Mouse (Mus musculus) embryonic facial prominence, embryonic 12.5 days (tissue): ENCODE data around the gene Dpep3. TPM values are rescaled to one million over a fixed set of nuclear protein-coding genes. Genes with fewer than 3 reads are reported as not detected.

ENCODE experiments used
- ATAC-seq: fragments of 200-750 bp; cut with Nextera tagmentation; 2 replicates; pipeline ENCODE4 v1.8.0; 2017; ENCODE audit not compliant: insufficient number of reproducible peaks, insufficient read depth, low FRiP score, low TSS enrichment
- H3K27ac ChIP-seq: fragments of 300-500 bp; sonication (generic); 2 replicates; pipeline ENCODE4 v1.5.1; 2016; ENCODE audit warnings: mild to moderate bottlenecking
- H3K27me3 ChIP-seq: fragments of 300-500 bp; sonication (generic); 2 replicates; pipeline ENCODE4 v1.6.1; 2016; ENCODE audit warnings: mild to moderate bottlenecking, moderate library complexity
- H3K36me3 ChIP-seq: fragments of 300-500 bp; sonication (generic); 2 replicates; pipeline ENCODE4 v1.6.1; 2016; ENCODE audit warnings: mild to moderate bottlenecking
- H3K4me1 ChIP-seq: fragments of 300-500 bp; sonication (generic); 2 replicates; pipeline ENCODE4 v1.6.1; 2016
- H3K4me2 ChIP-seq: fragments of 300-500 bp; sonication (generic); replicated peaks from 2 replicates; pipeline ENCODE4 v1.6.1; 2016; ENCODE audit warnings: mild to moderate bottlenecking, moderate library complexity
- H3K4me3 ChIP-seq: fragments of 300-500 bp; sonication (generic); 2 replicates; pipeline ENCODE4 v1.5.1; 2016; ENCODE audit warnings: mild to moderate bottlenecking
- H3K9ac ChIP-seq: fragments of 300-500 bp; sonication (generic); 2 replicates; pipeline ENCODE4 v1.6.1; 2016; ENCODE audit warnings: mild to moderate bottlenecking, moderate library complexity
- H3K9me3 ChIP-seq: fragments of 300-500 bp; sonication (generic); 2 replicates; pipeline ENCODE4 v1.6.1; 2016; ENCODE audit warnings: mild to moderate bottlenecking, moderate library complexity
- WGBS: fragments of 180-500 bp; shearing (Covaris S2); methylation state at CpG from one replicate; pipeline ENCODE4 v1.1.7; 2016; 5-methylcytosine and 5-hydroxymethylcytosine counted together
- polyA plus RNA-seq: library from polyadenylated mRNA; unstranded; fragments of >200 nt; fragmentation: Nextera tagmentation; extraction: Ambion mirVana; gene quantifications from 2 replicates; pipeline ENCODE4 v1.2.1, GENCODE M21; 2016

Dpep3 gene
- polyA plus RNA-seq, 1 experiment from 2014 or later, result not detected

GRCm38 (mm10) chr8:105951057-105951659, 28.1 kb downstream of the Dpep3 start:
- no peaks in the 10 kb centered on the region for H3K9me3 ChIP-seq
- peak; percentile 13; the same call in 1 of the 2 replicates for ATAC-seq
- H3K36me3 ChIP-seq, result peaks cover 84% of the 10 kb centered on the region
- H3K9ac ChIP-seq, result no peak overlapping the region
- H3K27me3 ChIP-seq, result no peaks in the 10 kb centered on the region
- 13% methylated on average over 7 of the region's 7 CpGs for whole genome bisulfite sequencing
- 0 out of 2 replicates have a peak overlapping the region, but pooled peaks have one; percentile 43 for H3K27ac ChIP-seq
- no peaks in the 10 kb centered on the region for H3K4me1 ChIP-seq
- no peak overlapping the region for H3K4me3 ChIP-seq
- no peak overlapping the region for H3K4me2 ChIP-seq

DNA sequence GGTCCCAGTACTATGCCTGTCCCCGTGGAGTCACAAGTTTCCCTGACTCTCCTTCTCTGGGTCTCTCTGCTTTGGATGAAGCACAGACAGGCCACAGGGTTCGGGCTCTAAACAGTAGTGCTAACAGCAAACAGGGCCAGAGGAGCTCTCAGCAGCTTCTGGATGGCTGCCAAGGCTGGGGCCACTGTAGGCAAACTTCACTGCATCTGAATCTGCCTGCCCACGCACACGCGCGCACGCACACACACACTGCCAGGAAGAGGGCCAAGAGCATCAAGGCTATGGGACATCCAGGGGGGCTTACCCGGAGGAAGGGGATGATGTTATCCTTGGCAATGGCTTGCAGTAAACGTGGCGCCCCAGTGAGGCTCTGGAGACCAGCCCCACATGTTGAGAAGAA, 29.9 kb downstream of the Dpep3 start:
- no peak for ATAC-seq
- peaks cover 90% of the 10 kb centered on the region for H3K36me3 ChIP-seq
- H3K27me3 ChIP-seq, result no peaks in the 10 kb centered on the region
- WGBS, result 88% methylated on average over 10 of the region's 10 CpGs
- H3K4me3 ChIP-seq, result no peak overlapping the region
- H3K4me2 ChIP-seq, result no peak overlapping the region
- H3K9me3 ChIP-seq, result no peaks in the 10 kb centered on the region
- no peak overlapping the region for H3K9ac ChIP-seq
- no peak overlapping the region for H3K27ac ChIP-seq
- no peaks in the 10 kb centered on the region for H3K4me1 ChIP-seq

GRCm38 (mm10) chr8:105943321-105943739, 35.9 kb downstream of the Dpep3 start, which contains the start of gene Lcat:
Gene Lcat (minus strand): TSS chr8:105943382.
- H3K4me1 ChIP-seq, result no peaks in the 10 kb centered on the region
- 0 out of 2 replicates have a peak within 1 kb of the TSS, but pooled peaks have one; percentile 4 for H3K9ac ChIP-seq
- H3K27ac ChIP-seq, result no peak within 1 kb of the TSS
- 76% methylated on average over 7 of the region's 8 CpGs for WGBS
- H3K27me3 ChIP-seq, result no peaks in the 10 kb centered on the region
- H3K36me3 ChIP-seq, result peaks cover 65% of the 10 kb centered on the region
- no peak within 1 kb of the TSS for H3K4me2 ChIP-seq
- no peak within 1 kb of the TSS for H3K4me3 ChIP-seq
- ATAC-seq, result no peak
- no peaks in the 10 kb centered on the region for H3K9me3 ChIP-seq

DNA sequence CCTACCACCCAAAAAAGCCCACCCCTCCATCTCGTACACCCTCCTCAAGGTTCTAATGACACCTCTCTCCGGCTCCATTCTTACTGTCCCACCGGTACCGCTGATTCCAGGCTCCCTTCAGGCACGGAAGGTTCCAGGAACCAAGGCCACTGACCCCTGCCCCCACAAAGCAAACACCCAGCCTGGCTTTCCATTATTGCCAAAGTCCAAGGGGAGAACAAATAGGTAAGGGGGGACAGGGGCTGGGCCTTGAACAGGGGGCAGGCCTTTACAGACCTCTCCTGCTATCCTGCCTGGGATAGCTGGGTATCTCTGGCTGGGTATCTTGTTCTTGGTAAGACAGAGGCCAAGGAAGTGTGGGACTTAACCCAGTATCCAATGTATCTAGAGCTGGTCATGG, 36.7 kb downstream of the Dpep3 start:
- Histone ChIP-seq H3K27me3 (no peaks in the 10 kb centered on the region), H3K4me3 (no peak overlapping the region), H3K4me1 (no peaks in the 10 kb centered on the region), H3K9ac (0 out of 2 replicates have a peak overlapping the region, but pooled peaks have one; percentile 4), H3K9me3 (no peaks in the 10 kb centered on the region), H3K27ac (no peak overlapping the region), H3K36me3 (peaks cover 58% of the 10 kb centered on the region), H3K4me2 (no peak overlapping the region)
- no peak for ATAC-seq
- 93% methylated on average over 5 of the region's 5 CpGs for WGBS

GRCm38 (mm10) chr8:105942026-105942425, 37.2 kb downstream of the Dpep3 start:
- Histone ChIP-seq H3K36me3 (peaks cover 53% of the 10 kb centered on the region), H3K9ac (no peak overlapping the region), H3K9me3 (no peaks in the 10 kb centered on the region), H3K4me2 (no peak overlapping the region), H3K4me3 (no peak overlapping the region), H3K27ac (no peak overlapping the region), H3K27me3 (no peaks in the 10 kb centered on the region), H3K4me1 (no peaks in the 10 kb centered on the region)
- ATAC-seq, result no peak
- 90% methylated on average over 11 of the region's 11 CpGs for WGBS

DNA sequence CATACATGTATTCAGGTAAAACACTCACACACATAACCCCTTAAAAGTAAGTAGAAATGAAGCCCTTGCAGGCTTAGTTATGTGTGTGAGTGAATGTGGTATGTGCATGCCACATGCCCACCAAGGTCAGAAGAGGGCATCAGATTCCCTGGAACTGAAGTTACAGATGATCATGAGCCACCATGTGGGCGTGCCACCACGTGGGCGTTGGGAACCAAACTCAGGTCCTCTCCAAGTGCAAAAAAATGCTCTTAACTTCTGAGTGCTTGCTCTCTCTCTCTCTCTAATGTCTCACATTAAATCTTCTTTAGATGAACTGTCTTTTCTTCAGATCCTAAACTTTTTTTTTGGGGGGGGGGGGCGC, 40.9 kb downstream of the Dpep3 start, which contains the start of gene Psmb10:
Gene Psmb10 (minus strand): TSS at position 139 of the 364 bp plus-strand sequence.
- Histone ChIP-seq H3K36me3 (peaks cover 18% of the 10 kb centered on the region), H3K9me3 (no peaks in the 10 kb centered on the region), H3K4me2 (peak within 1 kb of the TSS; percentile 66), H3K4me1 (peaks cover 12% of the 10 kb centered on the region; the same call in 1 of the 2 replicates), H3K4me3 (peak within 1 kb of the TSS; percentile 65), H3K9ac (peak within 1 kb of the TSS; percentile 63), H3K27me3 (no peaks in the 10 kb centered on the region), H3K27ac (peak within 1 kb of the TSS; percentile 76)
- ATAC-seq, result no peak
- WGBS, result 23% methylated on average over 4 of the region's 4 CpGs

DNA sequence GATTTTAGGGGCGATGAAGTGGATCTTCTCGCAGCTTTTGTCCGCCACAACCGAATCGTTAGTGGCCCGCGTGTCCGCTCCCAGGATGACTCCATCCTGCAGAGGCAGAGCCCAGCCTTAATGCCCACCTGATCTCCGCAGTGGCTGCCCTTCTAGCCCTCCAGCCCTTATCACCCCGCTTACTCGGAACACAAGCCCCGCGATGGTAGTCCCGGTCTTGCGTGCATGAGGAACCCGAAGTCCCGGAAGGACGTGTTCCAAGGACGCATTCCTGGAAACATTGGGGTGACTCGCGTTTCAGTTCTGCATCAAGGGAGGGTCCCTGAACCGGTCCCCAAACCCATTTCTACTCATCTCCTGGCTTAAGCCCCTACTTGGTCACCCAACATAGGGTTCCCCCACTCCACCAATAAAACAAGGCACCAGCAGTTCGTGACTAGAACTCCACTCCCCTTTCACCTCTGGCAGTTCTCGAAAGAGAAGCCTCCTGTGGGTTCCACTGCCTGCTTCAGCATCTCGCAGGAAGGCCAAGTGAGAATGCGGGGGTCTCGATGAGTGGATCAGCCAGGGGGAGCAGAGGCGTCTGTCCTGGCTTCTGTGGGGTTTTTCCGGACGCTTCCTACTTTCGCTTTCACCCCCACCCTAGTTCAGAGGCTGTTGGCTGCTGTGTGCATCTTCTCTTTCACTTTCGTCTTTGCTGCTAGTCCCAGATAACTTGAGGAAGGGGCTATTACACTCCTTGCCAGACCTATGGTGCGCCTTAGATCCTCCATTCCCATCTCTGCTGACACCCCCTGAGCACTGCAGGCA, 41.5 kb downstream of the Dpep3 start:
- H3K27me3 ChIP-seq, result no peaks in the 10 kb centered on the region
- H3K36me3 ChIP-seq, result peaks cover 19% of the 10 kb centered on the region
- WGBS, result 2% methylated on average over 33 of the region's 33 CpGs
- peaks cover 12% of the 10 kb centered on the region; the same call in 1 of the 2 replicates for H3K4me1 ChIP-seq
- peak overlapping the region; percentile 65 for H3K4me3 ChIP-seq
- H3K9me3 ChIP-seq, result no peaks in the 10 kb centered on the region
- peak overlapping the region; percentile 76 for H3K27ac ChIP-seq
- peak overlapping the region; percentile 66 for H3K4me2 ChIP-seq
- ATAC-seq, result peak; percentile 31; the same call in 1 of the 2 replicates
- peak overlapping the region; percentile 63 for H3K9ac ChIP-seq

DNA sequence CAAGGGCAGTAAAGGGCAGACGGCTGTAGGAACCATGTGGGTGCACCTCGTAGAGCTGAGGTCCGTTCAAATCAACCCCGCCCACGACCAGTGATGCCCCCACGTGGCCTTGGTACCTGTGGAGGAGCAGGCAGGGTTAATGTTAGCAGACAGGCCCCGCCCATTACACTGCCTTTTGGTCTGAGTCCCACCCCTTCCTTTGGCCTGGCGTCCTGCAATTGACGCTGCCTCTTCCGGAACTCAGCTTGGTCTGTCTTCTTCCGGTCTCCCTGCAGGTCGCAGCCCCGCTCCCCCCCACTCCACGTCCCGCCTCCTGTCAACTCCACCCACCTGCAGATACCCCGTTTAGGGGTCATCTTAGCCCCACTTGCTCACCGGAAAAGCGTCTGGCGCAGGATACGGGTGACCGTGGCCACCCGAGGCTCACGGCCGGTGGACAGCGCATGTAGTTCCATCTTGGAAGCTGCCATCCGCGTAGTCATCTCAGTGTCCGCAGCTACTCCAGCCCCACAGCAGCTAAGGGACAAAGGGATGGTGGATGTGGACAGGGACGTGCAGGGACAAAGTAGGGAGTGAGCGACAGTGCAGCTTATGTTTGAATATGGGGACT, 42.3 kb downstream of the Dpep3 start:
- no peaks in the 10 kb centered on the region for H3K9me3 ChIP-seq
- H3K9ac ChIP-seq, result peak overlapping the region; percentile 63
- peak overlapping the region; percentile 66 for H3K4me2 ChIP-seq
- no peaks in the 10 kb centered on the region for H3K27me3 ChIP-seq
- H3K27ac ChIP-seq, result peak overlapping the region; percentile 76
- WGBS, result under 1% methylated on average over 30 of the region's 30 CpGs
- H3K4me3 ChIP-seq, result peak overlapping the region; percentile 65
- H3K4me1 ChIP-seq, result peaks cover 12% of the 10 kb centered on the region; the same call in 1 of the 2 replicates
- H3K36me3 ChIP-seq, result peaks cover 20% of the 10 kb centered on the region; the same call in 1 of the 2 replicates
- ATAC-seq, result peak; percentile 85

GRCm38 (mm10) chr8:105935863-105936603, 43.2 kb downstream of the Dpep3 start:
- H3K27ac ChIP-seq, result no peak overlapping the region

GRCm38 (mm10) chr8:105935105-105935504, 44.1 kb downstream of the Dpep3 start:
- ATAC-seq, result no peak
- Histone ChIP-seq H3K4me1 (peaks cover 12% of the 10 kb centered on the region; the same call in 1 of the 2 replicates), H3K4me2 (no peak overlapping the region), H3K4me3 (no peak overlapping the region), H3K27ac (no peak overlapping the region), H3K9ac (no peak overlapping the region), H3K27me3 (no peaks in the 10 kb centered on the region), H3K9me3 (no peaks in the 10 kb centered on the region), H3K36me3 (peaks cover 23% of the 10 kb centered on the region)
- WGBS, result 79% methylated on average over 6 of the region's 6 CpGs

More at GRCm38 (mm10) chr8:105935863-105936603, 43.2 kb downstream of the Dpep3 start:
- H3K36me3 ChIP-seq, result peaks cover 17% of the 10 kb centered on the region; the same call in 1 of the 2 replicates
- ATAC-seq, result no peak
- H3K27me3 ChIP-seq, result no peaks in the 10 kb centered on the region
- peaks cover 12% of the 10 kb centered on the region; the same call in 1 of the 2 replicates for H3K4me1 ChIP-seq
- H3K9me3 ChIP-seq, result no peaks in the 10 kb centered on the region
- H3K4me2 ChIP-seq, result peak overlapping the region; percentile 66
- H3K9ac ChIP-seq, result peak overlapping the region; percentile 63
- WGBS, result 25% methylated on average over 7 of the region's 7 CpGs
- peak overlapping the region; percentile 65 for H3K4me3 ChIP-seq

DNA sequence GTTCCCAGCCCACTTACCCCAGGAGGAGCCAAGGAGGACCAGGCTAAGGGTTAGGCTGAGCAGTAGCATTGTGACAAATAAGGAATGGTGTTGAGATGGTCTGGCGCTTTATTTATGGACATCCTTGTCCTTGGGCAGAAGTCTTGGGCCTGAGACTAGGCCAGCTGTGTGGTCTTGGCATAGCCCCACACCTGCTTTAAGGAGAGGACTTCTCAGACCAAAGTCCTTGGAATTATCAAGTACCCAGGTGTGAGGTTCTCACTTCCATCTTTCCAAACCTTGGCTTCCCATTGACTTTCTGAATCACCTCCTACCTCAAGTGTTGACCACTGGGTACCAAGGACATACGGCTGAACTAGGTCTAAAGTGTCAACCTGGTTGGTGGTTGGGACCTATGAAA, 45.5 kb downstream of the Dpep3 start, which contains the start of gene Ctrl:
Gene Ctrl (minus strand): TSS at position 101 of the 400 bp plus-strand sequence.
- H3K4me1 ChIP-seq, result peaks cover 12% of the 10 kb centered on the region; the same call in 1 of the 2 replicates
- no peaks in the 10 kb centered on the region for H3K27me3 ChIP-seq
- WGBS, result 91% methylated on average over 2 of the region's 2 CpGs
- H3K36me3 ChIP-seq, result peaks cover 31% of the 10 kb centered on the region
- H3K4me3 ChIP-seq, result no peak within 1 kb of the TSS
- H3K9me3 ChIP-seq, result no peaks in the 10 kb centered on the region
- H3K9ac ChIP-seq, result no peak within 1 kb of the TSS
- ATAC-seq, result no peak
- H3K4me2 ChIP-seq, result no peak within 1 kb of the TSS
- no peak within 1 kb of the TSS for H3K27ac ChIP-seq
